Mouse (Mus musculus): ENCODE data around the gene Mogs. TPM values are rescaled to one million over a fixed set of nuclear protein-coding genes. Genes with fewer than 3 reads are reported as not detected.
"Not testable (repeated sequence)": the region's sequence is repeated elsewhere in the genome, so short reads cannot be mapped to it uniquely, and the experiment has no call there.

Gene Mogs
- polyA plus RNA-seq, 1 experiment from 2014 or later, result 8.8 TPM

- H3K36me3 ChIP-seq (ENCODE audit: control insufficient read depth, insufficient read depth, low read length), result peaks cover 11% of the 10 kb centered on the region; the same call in 1 of the 2 replicates
- H3K9me3 ChIP-seq (ENCODE audit: control insufficient read depth, low read length), result no peaks in the 10 kb centered on the region
- no peak overlapping the region for H3K4me2 ChIP-seq (ENCODE audit: low read depth, low read length)
- no peak overlapping the region for H3K27ac ChIP-seq (ENCODE audit: low read length)
- no peaks in the 10 kb centered on the region for H3K27me3 ChIP-seq (replicated peaks; ENCODE audit: control insufficient read depth, insufficient read depth, low read length)
- no peak overlapping the region for H3K9ac ChIP-seq (ENCODE audit: low read depth, low read length)
- ATAC-seq, result no peak
- 40% methylated on average over 8 of the region's 8 CpGs for WGBS
- peaks cover 3% of the 10 kb centered on the region; the same call in 1 of the 2 replicates for H3K4me1 ChIP-seq (ENCODE audit: control insufficient read depth, insufficient read depth, low read length)
- H3K4me3 ChIP-seq (ENCODE audit: low read length), result no peak overlapping the region
These were observed 36.4 kb downstream of the Mogs start for GRCm38 (mm10) chr6:83151721-83152120.

DNA sequence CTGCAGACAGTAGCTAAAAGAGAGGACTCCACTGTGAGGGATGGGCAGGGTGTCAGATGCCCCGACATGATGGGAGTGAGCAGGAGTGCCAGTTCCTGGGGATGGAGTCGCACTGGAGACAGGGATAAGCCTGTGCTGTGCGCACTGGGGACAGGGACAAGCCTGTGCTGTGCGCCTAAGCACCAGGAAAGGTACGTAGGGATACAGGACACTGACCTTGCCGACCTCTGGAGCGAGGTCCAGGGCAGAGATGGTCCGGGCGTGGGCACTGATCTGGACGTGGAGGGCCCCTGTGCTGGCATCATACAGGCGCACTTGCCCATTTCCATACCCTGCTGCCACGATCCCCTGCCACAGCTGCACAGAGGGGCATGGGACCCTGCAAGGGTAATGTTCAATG, 37.7 kb downstream of the Mogs start:
- Histone ChIP-seq H3K9ac (ENCODE audit: low read depth, low read length) (no peak overlapping the region), H3K27me3 (replicated peaks; ENCODE audit: control insufficient read depth, insufficient read depth, low read length) (no peaks in the 10 kb centered on the region), H3K4me3 (ENCODE audit: low read length) (no peak overlapping the region), H3K9me3 (ENCODE audit: control insufficient read depth, low read length) (no peaks in the 10 kb centered on the region), H3K36me3 (ENCODE audit: control insufficient read depth, insufficient read depth, low read length) (peaks cover 6% of the 10 kb centered on the region; the same call in 1 of the 2 replicates), H3K4me1 (ENCODE audit: control insufficient read depth, insufficient read depth, low read length) (peaks cover 3% of the 10 kb centered on the region; the same call in 1 of the 2 replicates), H3K27ac (ENCODE audit: low read length) (no peak overlapping the region), H3K4me2 (ENCODE audit: low read depth, low read length) (no peak overlapping the region)
- ATAC-seq, result no peak
- 81% methylated on average over 12 of the region's 12 CpGs for WGBS

- 71% methylated on average over 5 of the region's 5 CpGs for WGBS
- Histone ChIP-seq H3K9ac (ENCODE audit: low read depth, low read length) (no peak overlapping the region), H3K4me1 (ENCODE audit: control insufficient read depth, insufficient read depth, low read length) (peaks cover 3% of the 10 kb centered on the region; the same call in 1 of the 2 replicates), H3K4me2 (ENCODE audit: low read depth, low read length) (no peak overlapping the region), H3K27ac (ENCODE audit: low read length) (no peak overlapping the region), H3K27me3 (replicated peaks; ENCODE audit: control insufficient read depth, insufficient read depth, low read length) (no peaks in the 10 kb centered on the region), H3K36me3 (ENCODE audit: control insufficient read depth, insufficient read depth, low read length) (peaks cover 6% of the 10 kb centered on the region; the same call in 1 of the 2 replicates), H3K4me3 (ENCODE audit: low read length) (no peak overlapping the region), H3K9me3 (ENCODE audit: control insufficient read depth, low read length) (no peaks in the 10 kb centered on the region)
- ATAC-seq, result peak; percentile 75
These were observed 38.2 kb downstream of the Mogs start for GRCm38 (mm10) chr6:83153485-83153884.

GRCm38 (mm10) chr6:83155552-83156238, 40.4 kb downstream of the Mogs start:
- Histone ChIP-seq H3K4me2 (ENCODE audit: low read depth, low read length) (peak overlapping the region; percentile 91), H3K9me3 (ENCODE audit: control insufficient read depth, low read length) (no peaks in the 10 kb centered on the region), H3K4me3 (ENCODE audit: low read length) (peak overlapping the region; percentile 64), H3K36me3 (ENCODE audit: control insufficient read depth, insufficient read depth, low read length) (peaks cover 3% of the 10 kb centered on the region; the same call in 1 of the 2 replicates), H3K9ac (ENCODE audit: low read depth, low read length) (peak overlapping the region; percentile 60), H3K27me3 (replicated peaks; ENCODE audit: control insufficient read depth, insufficient read depth, low read length) (peaks cover 2% of the 10 kb centered on the region; the same call in 1 of the 2 replicates), H3K4me1 (ENCODE audit: control insufficient read depth, insufficient read depth, low read length) (peaks cover 3% of the 10 kb centered on the region; the same call in 1 of the 2 replicates), H3K27ac (ENCODE audit: low read length) (no peak overlapping the region)
- no peak; the same call in 1 of the 2 replicates for ATAC-seq
- 10% methylated on average over 23 of the region's 23 CpGs for WGBS

GRCm38 (mm10) chr6:83156259-83156684, 41.0 kb downstream of the Mogs start, which contains the start of the genes Wdr54 and 1700003E16Rik:
TSS of gene Wdr54 (minus strand) at chr6:83156397.
TSS of gene 1700003E16Rik (plus strand) at chr6:83156404.
- Histone ChIP-seq H3K9me3 (ENCODE audit: control insufficient read depth, low read length) (no peaks in the 10 kb centered on the region), H3K27ac (ENCODE audit: low read length) (no peak within 1 kb of the TSS), H3K9ac (ENCODE audit: low read depth, low read length) (peak within 1 kb of the TSS; percentile 60), H3K36me3 (ENCODE audit: control insufficient read depth, insufficient read depth, low read length) (0 out of 2 replicates have a peak, but pooled peaks cover 3% of the 10 kb centered on the region), H3K27me3 (replicated peaks; ENCODE audit: control insufficient read depth, insufficient read depth, low read length) (peaks cover 7% of the 10 kb centered on the region; the same call in 1 of the 2 replicates), H3K4me1 (ENCODE audit: control insufficient read depth, insufficient read depth, low read length) (peaks cover 3% of the 10 kb centered on the region; the same call in 1 of the 2 replicates), H3K4me2 (ENCODE audit: low read depth, low read length) (peak within 1 kb of the TSS; percentile 91), H3K4me3 (ENCODE audit: low read length) (peak within 1 kb of the TSS; percentile 64)
- WGBS, result 2% methylated on average over 32 of the region's 32 CpGs
- peak; percentile 69 for ATAC-seq

DNA sequence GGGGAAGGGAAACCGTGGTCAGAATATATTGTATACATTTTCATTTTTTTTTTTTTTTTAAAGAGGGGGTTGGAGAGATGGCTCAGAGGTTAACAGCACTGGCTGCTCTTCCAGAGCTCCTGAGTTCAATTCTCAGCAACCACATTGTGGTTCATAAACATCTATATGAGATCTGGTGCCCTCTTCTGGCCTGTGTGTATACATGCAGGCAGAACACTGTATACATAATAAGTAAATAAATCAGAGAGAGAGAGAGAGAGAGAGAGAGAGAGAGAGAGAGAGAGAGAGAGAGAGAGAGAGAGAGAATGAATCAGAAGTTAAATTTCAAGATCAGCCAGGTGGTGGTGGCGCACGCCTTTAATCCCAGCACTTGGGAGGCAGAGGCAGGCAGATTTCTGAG, 44.2 kb downstream of the Mogs start:
- Histone ChIP-seq H3K4me1 (ENCODE audit: control insufficient read depth, insufficient read depth, low read length) (peaks cover 14% of the 10 kb centered on the region), H3K27me3 (replicated peaks; ENCODE audit: control insufficient read depth, insufficient read depth, low read length) (peaks cover 13% of the 10 kb centered on the region; the same call in 1 of the 2 replicates)
- not testable (repeated sequence) for H3K9ac ChIP-seq (ENCODE audit: low read depth, low read length); H3K27ac ChIP-seq (ENCODE audit: low read length); ATAC-seq; H3K4me2 ChIP-seq (ENCODE audit: low read depth, low read length); H3K9me3 ChIP-seq (ENCODE audit: control insufficient read depth, low read length); H3K36me3 ChIP-seq (ENCODE audit: control insufficient read depth, insufficient read depth, low read length); H3K4me3 ChIP-seq (ENCODE audit: low read length)
- WGBS, result 18% methylated on average over 3 of the region's 3 CpGs

DNA sequence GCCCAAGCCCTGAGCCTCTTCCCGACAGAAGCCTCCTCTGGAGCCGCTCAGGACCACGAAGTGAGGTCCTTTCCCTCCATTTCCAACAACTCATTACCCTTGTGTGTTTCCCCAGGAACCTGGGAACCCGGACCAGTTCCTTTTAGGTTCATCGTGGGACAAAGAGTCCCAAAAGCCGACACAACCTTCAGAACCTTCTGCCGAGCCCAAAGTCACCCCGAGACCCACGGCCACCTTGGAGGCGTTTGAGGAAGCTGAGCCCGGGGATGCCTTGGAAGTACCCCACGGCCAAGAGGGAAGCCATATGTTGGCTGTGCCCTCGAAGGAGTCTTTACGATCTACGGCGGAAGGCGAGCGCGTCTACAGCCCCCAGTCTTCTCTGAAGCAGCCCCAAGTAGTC, 46.1 kb downstream of the Mogs start:
- H3K36me3 ChIP-seq (ENCODE audit: control insufficient read depth, insufficient read depth, low read length), result no peaks in the 10 kb centered on the region
- H3K4me1 ChIP-seq (ENCODE audit: control insufficient read depth, insufficient read depth, low read length), result peaks cover 10% of the 10 kb centered on the region
- peak overlapping the region; percentile 68 for H3K9ac ChIP-seq (ENCODE audit: low read depth, low read length)
- 16% methylated on average over 19 of the region's 19 CpGs for WGBS
- H3K4me3 ChIP-seq (ENCODE audit: low read length), result peak overlapping the region; percentile 50
- no peak overlapping the region for H3K27ac ChIP-seq (ENCODE audit: low read length)
- H3K27me3 ChIP-seq (replicated peaks; ENCODE audit: control insufficient read depth, insufficient read depth, low read length), result peaks cover 13% of the 10 kb centered on the region; the same call in 1 of the 2 replicates
- peak overlapping the region; percentile 94 for H3K4me2 ChIP-seq (ENCODE audit: low read depth, low read length)
- no peaks in the 10 kb centered on the region for H3K9me3 ChIP-seq (ENCODE audit: control insufficient read depth, low read length)
- no peak for ATAC-seq

DNA sequence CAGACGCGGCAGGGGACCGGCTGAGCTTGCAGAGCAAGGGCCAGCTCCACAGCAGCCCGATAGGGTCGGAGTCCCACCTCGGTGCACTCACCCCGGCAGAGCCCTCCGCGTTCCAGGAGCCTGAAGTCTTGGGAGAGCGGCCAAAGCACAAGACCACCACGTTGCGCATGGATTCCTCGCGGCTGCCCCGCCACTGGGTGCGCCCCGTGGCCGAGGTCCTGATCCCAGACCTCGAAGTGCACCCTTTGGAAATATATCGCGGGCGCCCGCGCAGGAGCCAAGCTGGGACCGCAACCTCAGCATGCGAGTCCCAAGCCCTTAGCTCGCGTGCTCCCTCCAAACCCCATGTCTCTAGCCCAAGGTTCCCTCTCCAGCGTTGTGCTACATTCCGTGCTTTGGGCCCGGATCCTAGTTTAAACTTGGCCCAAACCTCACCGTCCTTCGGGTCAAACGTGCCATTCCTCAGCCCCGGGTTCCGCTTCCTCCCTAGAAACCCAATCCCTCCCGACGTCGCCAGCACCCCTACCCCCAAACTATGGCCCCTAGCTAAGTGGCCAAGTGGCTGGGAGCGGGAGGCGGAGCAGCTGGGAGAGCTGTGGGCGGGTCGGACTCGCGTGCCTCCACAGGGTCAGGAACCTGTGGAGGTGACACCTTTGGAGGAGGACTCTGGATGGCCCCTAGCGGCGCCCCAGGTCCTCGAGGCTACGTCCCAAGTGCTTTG, 46.8 kb downstream of the Mogs start:
- H3K27ac ChIP-seq (ENCODE audit: low read length), result no peak overlapping the region
- under 1% methylated on average over 49 of the region's 49 CpGs for WGBS
- H3K36me3 ChIP-seq (ENCODE audit: control insufficient read depth, insufficient read depth, low read length), result no peaks in the 10 kb centered on the region
- peak overlapping the region; percentile 50 for H3K4me3 ChIP-seq (ENCODE audit: low read length)
- H3K9ac ChIP-seq (ENCODE audit: low read depth, low read length), result peak overlapping the region; percentile 68
- peaks cover 13% of the 10 kb centered on the region for H3K4me1 ChIP-seq (ENCODE audit: control insufficient read depth, insufficient read depth, low read length)
- H3K27me3 ChIP-seq (replicated peaks; ENCODE audit: control insufficient read depth, insufficient read depth, low read length), result peaks cover 13% of the 10 kb centered on the region; the same call in 1 of the 2 replicates
- peak; percentile 48 for ATAC-seq
- peak overlapping the region; percentile 94 for H3K4me2 ChIP-seq (ENCODE audit: low read depth, low read length)
- no peaks in the 10 kb centered on the region for H3K9me3 ChIP-seq (ENCODE audit: control insufficient read depth, low read length)

DNA sequence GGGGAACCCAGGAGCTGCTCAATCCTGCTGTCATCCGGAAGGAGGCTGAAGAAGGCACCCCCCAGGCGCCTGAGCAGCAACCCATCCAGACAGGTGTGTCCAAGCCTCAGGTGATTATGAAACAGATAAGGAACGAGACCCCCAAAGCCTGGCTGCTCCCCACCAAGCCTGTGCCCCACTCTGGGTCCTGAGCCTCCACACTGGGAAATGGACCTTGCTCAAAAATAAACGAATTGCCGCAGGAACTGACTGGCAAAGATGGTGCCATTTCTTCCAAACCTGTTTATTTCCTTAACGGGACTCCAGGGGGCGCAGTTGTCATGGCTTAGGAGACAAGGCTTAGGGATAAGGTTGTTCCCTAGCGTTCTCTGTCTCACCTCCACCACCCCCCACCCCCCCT, 47.4 kb downstream of the Mogs start:
- Histone ChIP-seq H3K9ac (ENCODE audit: low read depth, low read length) (peak overlapping the region; percentile 68), H3K36me3 (ENCODE audit: control insufficient read depth, insufficient read depth, low read length) (no peaks in the 10 kb centered on the region), H3K4me3 (ENCODE audit: low read length) (peak overlapping the region; percentile 50), H3K4me1 (ENCODE audit: control insufficient read depth, insufficient read depth, low read length) (peaks cover 14% of the 10 kb centered on the region), H3K27me3 (replicated peaks; ENCODE audit: control insufficient read depth, insufficient read depth, low read length) (peaks cover 13% of the 10 kb centered on the region; the same call in 1 of the 2 replicates), H3K27ac (ENCODE audit: low read length) (no peak overlapping the region), H3K4me2 (ENCODE audit: low read depth, low read length) (peak overlapping the region; percentile 94), H3K9me3 (ENCODE audit: control insufficient read depth, low read length) (no peaks in the 10 kb centered on the region)
- 0% methylated on average over 8 of the region's 8 CpGs for WGBS
- ATAC-seq, result peak; percentile 4; the same call in 1 of the 2 replicates
